Mouse (Mus musculus): ENCODE data around the gene Lmntd2.

GRCm38 (mm10) chr7:141191036-141191435, 22.8 kb downstream of the Lmntd2 start:
- TF ChIP-seq CTCF (IDR thresholded peaks at IDR 0.05; ENCODE audit: low read depth, low read length) (no peak), POLR2A (IDR thresholded peaks at IDR 0.05; ENCODE audit: insufficient read depth, low read length) (no peak)
